Mouse (Mus musculus): ENCODE data around the gene Gadd45a.

DNA sequence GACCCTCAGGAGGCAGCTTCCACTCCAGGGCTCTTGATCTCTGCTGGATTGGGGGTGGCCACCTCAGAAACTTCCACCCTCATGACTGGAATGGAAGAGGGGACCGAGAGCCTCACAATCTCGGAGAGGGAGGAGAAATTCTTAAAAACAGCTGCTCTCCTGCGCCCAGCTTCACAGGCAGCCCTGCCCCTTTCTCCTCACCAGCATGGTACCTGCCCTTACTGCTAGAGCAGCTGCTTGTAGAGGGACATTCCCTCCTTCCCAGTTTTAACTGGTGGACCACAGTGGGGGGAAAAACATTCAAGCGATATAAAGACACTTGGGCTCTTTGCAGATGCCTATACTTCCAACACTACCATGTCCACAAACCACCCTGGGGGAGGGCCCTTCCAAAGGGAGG is 18.9 kb downstream of the Gadd45a start:
- TF ChIP-seq EP300 (IDR thresholded peaks at IDR 0.05; ENCODE audit: low read depth) (no peak), CTCF (IDR thresholded peaks at IDR 0.05; ENCODE audit: low read depth) (no peak)
